Mouse (Mus musculus): ENCODE results near the gene Aqr. TPM values are rescaled to one million over a fixed set of nuclear protein-coding genes. Genes with fewer than 3 reads are reported as not detected.

Aqr gene
- polyA plus RNA-seq, 2 experiments: 47.9 to 50.2 TPM

DNA sequence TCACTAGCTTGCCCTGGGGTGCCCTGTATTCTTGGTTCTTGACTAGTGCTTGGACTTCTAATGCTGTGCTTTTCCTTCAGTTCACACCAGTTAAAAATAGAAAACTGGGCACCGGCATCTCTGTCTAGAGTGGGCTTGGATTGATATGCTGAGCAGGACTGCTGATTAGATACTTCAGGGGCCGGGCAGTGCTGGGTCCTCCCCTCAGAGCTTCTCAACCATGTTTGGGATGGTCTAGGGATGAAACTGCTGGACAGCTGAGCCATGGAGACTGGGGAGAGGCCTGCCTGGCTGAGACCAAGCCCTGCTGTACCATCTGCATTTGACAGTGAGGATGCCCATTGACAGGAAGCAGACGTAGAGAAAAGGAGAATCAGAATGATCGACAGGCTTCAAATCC lies 132.7 kb downstream of the Aqr start:
- Histone ChIP-seq H3K27ac (replicated peaks; ENCODE audit: low read depth, low read length) (no peak overlapping the region), H3K36me3 (ENCODE audit: control insufficient read depth, insufficient read depth, low read length) (no peaks in the 10 kb centered on the region), H3K9me3 (ENCODE audit: control insufficient read depth, low read length) (no peaks in the 10 kb centered on the region), H3K4me1 (ENCODE audit: control insufficient read depth, insufficient read depth, low read length) (peaks cover 5% of the 10 kb centered on the region), H3K27me3 (ENCODE audit: control insufficient read depth, insufficient read depth, low read length) (no peaks in the 10 kb centered on the region), H3K9ac (ENCODE audit: low read depth, low read length, severe bottlenecking) (no peak overlapping the region), H3K4me3 (replicated peaks; ENCODE audit: low read length) (no peak overlapping the region), H3K4me2 (replicated peaks; ENCODE audit: low read depth, low read length, severe bottlenecking) (no peak overlapping the region)
- 86% methylated on average over 4 of the region's 4 CpGs for WGBS
- DNase-seq (ENCODE audit: low spot score): no peak
- ATAC-seq (ENCODE audit: low FRiP score, low read depth): no peak
- TF ChIP-seq POLR2A (IDR thresholded peaks at IDR 0.05; ENCODE audit: borderline replicate concordance, extremely low read depth, insufficient read depth, insufficient read length): no peak

DNA sequence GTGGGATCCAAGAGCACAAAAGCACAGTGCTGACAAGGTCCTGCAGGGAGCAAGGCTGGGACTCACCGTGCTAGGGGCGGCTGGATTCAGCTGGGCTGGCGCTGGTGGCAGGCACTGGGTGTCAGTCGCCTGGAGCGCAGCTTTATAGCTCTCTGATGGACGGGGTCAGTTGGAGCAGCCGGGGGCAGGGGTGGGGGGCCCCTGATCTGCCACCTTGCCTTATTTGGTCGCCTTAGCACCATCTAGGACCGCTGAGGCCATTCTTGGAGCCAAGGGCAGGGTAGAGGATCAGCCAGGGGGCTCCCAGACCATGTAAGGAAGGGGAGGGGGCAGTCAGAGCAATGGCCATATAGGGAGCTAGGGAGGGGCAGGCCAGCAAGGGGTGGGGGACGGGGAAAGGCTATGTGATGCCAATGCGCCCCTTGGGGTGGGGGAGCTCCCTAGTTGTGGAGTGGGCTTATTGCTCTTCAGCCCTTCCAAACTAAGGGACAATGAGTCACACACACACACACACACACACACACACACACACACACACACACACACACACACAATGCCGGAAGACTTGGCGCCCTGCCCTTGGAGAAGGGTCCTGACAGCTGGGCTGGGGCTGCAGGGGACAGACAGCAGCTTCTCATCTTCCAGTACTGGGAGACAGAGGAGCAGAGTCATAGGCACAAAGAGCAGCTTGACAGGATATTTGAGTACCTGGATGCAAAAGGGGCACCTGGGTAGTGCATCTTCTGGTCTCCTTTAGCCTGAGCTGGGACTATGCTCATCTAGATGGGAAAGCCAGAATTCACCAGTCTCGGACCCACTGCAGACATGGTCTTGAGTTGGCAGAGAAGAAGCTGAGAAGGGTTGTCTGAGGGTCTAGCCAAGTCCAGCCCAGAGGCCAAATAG lies 133.9 kb downstream of the Aqr start, which contains the start of gene Actc1:
TSS of gene Actc1 (minus strand) at position 853 of the 903 bp plus-strand sequence.
- no peak within 1 kb of the TSS for H3K4me3 ChIP-seq (replicated peaks; ENCODE audit: low read length)
- peak; percentile 39 for DNase-seq (ENCODE audit: low spot score)

DNA sequence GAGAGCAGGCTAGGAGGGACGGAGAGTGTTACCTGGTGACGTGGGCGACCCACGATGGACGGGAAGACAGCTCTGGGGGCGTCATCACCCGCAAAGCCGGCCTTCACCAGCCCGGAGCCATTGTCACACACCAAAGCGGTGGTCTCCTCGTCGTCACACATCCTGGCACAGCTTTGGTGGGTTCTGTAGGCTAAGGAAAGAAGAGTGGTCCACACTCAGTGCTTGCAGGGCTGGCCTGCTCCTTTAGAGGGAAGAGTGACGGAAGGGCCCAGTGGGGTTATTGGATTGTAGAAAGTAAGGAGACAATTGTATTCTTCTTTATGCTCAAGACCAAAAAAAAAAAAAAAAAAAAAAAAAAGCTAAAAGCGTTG lies 135.0 kb downstream of the Aqr start:
- no peaks in the 10 kb centered on the region for H3K4me1 ChIP-seq (ENCODE audit: control insufficient read depth, insufficient read depth, low read length)
- H3K9ac ChIP-seq (ENCODE audit: low read depth, low read length, severe bottlenecking): peak overlapping the region; percentile 25; the same call in 1 of the 2 replicates
- no peak overlapping the region for H3K4me2 ChIP-seq (replicated peaks; ENCODE audit: low read depth, low read length, severe bottlenecking)

More for the DNA sequence above, 133.9 kb downstream of the Aqr start, which contains the start of gene Actc1:
- Histone ChIP-seq H3K9me3 (ENCODE audit: control insufficient read depth, low read length) (no peaks in the 10 kb centered on the region), H3K4me2 (replicated peaks; ENCODE audit: low read depth, low read length, severe bottlenecking) (no peak within 1 kb of the TSS), H3K36me3 (ENCODE audit: control insufficient read depth, insufficient read depth, low read length) (no peaks in the 10 kb centered on the region), H3K27ac (replicated peaks; ENCODE audit: low read depth, low read length) (no peak within 1 kb of the TSS), H3K9ac (ENCODE audit: low read depth, low read length, severe bottlenecking) (no peak within 1 kb of the TSS), H3K4me1 (ENCODE audit: control insufficient read depth, insufficient read depth, low read length) (peaks cover 5% of the 10 kb centered on the region), H3K27me3 (ENCODE audit: control insufficient read depth, insufficient read depth, low read length) (no peaks in the 10 kb centered on the region)
- ATAC-seq (ENCODE audit: low FRiP score, low read depth): peak; percentile 81
- no peak for TF ChIP-seq POLR2A (IDR thresholded peaks at IDR 0.05; ENCODE audit: borderline replicate concordance, extremely low read depth, insufficient read depth, insufficient read length)
- WGBS: 25% methylated on average over 13 of the region's 14 CpGs

More for the DNA sequence above, 135.0 kb downstream of the Aqr start:
- Histone ChIP-seq H3K4me3 (replicated peaks; ENCODE audit: low read length) (no peak overlapping the region), H3K27me3 (ENCODE audit: control insufficient read depth, insufficient read depth, low read length) (no peaks in the 10 kb centered on the region), H3K9me3 (ENCODE audit: control insufficient read depth, low read length) (no peaks in the 10 kb centered on the region), H3K27ac (replicated peaks; ENCODE audit: low read depth, low read length) (no peak overlapping the region), H3K36me3 (ENCODE audit: control insufficient read depth, insufficient read depth, low read length) (no peaks in the 10 kb centered on the region)
- WGBS: 91% methylated on average over 14 of the region's 14 CpGs
- DNase-seq (ENCODE audit: low spot score) (no peak), ATAC-seq (ENCODE audit: low FRiP score, low read depth) (no peak)
- TF ChIP-seq POLR2A (IDR thresholded peaks at IDR 0.05; ENCODE audit: borderline replicate concordance, extremely low read depth, insufficient read depth, insufficient read length): no peak

Small RNA genes within 50 kb of the gene (microRNA-seq; reads per million reads assigned to microRNA genes)
- gene Mir7002: not detected

Other genes with a start within 250 kb of the Aqr start
- gene Gjd2, start 173.4 kb downstream of the Aqr start, polyA plus RNA-seq (2012; rRNA removed): 0.24 and 0.30 TPM in 2 replicates
- gene Gjd2, start 173.4 kb downstream of the Aqr start, polyA plus RNA-seq (2014; fragmentation: Nextera tagmentation; extraction: Ambion mirVana): 0.07 TPM in 1 of 2 replicates, not detected in the other
- 1,344 and 1,405 TPM in 2 replicates for gene Actc1, start 133.5 kb downstream of the Aqr start, polyA plus RNA-seq (2012; rRNA removed)
- gene Actc1, start 133.5 kb downstream of the Aqr start, polyA plus RNA-seq (2014; fragmentation: Nextera tagmentation; extraction: Ambion mirVana): 905 and 1,255 TPM in 2 replicates
- 5.6 and 7.1 TPM in 2 replicates for gene Zfp770, start 14.4 kb upstream of the Aqr start, polyA plus RNA-seq (2012; rRNA removed)
- 5.5 and 5.8 TPM in 2 replicates for gene Zfp770, start 14.4 kb upstream of the Aqr start, polyA plus RNA-seq (2014; fragmentation: Nextera tagmentation; extraction: Ambion mirVana)

Measured in limb, embryonic 14.5 days (tissue).